Mouse (Mus musculus): ENCODE data around the gene Syt7. TPM values are rescaled to one million over a fixed set of nuclear protein-coding genes. Genes with fewer than 3 reads are reported as not detected.

Gene Syt7
- polyA plus RNA-seq (2014; fragmentation: Illumina TruSeq; extraction: RNeasy Lipid Tissue Mini Kit (QIAGEN cat#74804); ENCODE audit: low read depth, low replicate concordance): 3.0 TPM

GRCm38 (mm10) chr19:10388615-10389313 is at the start of gene Syt7:
Gene Syt7, plus strand, starts transcription at chr19:10389090.

GRCm38 (mm10) chr19:10456752-10457483 is 68.0 kb downstream of the Syt7 start, which contains the start of gene Lrrc10b:
Gene Lrrc10b, minus strand, starts transcription at chr19:10457473.

GRCm38 (mm10) chr19:10482703-10483102 is 93.8 kb downstream of the Syt7 start, which contains the start of gene Ppp1r32:
Gene Ppp1r32, minus strand, starts transcription at chr19:10482928.

Other genes with a start within 250 kb of the Syt7 start
- gene Fads1, start 206.2 kb upstream of the Syt7 start, polyA plus RNA-seq (2014; fragmentation: Illumina TruSeq; extraction: RNeasy Lipid Tissue Mini Kit (QIAGEN cat#74804); ENCODE audit: low read depth, low replicate concordance): 172 TPM
- gene Tmem258, start 185.1 kb upstream of the Syt7 start, polyA plus RNA-seq (2014; fragmentation: Illumina TruSeq; extraction: RNeasy Lipid Tissue Mini Kit (QIAGEN cat#74804); ENCODE audit: low read depth, low replicate concordance): 216 TPM
- 9.7 TPM for gene Fen1, start 184.9 kb upstream of the Syt7 start, polyA plus RNA-seq (2014; fragmentation: Illumina TruSeq; extraction: RNeasy Lipid Tissue Mini Kit (QIAGEN cat#74804); ENCODE audit: low read depth, low replicate concordance)
- 8.1 TPM for gene Myrf, start 148.3 kb upstream of the Syt7 start, polyA plus RNA-seq (2014; fragmentation: Illumina TruSeq; extraction: RNeasy Lipid Tissue Mini Kit (QIAGEN cat#74804); ENCODE audit: low read depth, low replicate concordance)
- gene Dagla, start 84.2 kb upstream of the Syt7 start, polyA plus RNA-seq (2014; fragmentation: Illumina TruSeq; extraction: RNeasy Lipid Tissue Mini Kit (QIAGEN cat#74804); ENCODE audit: low read depth, low replicate concordance): 6.8 TPM
- 4.4 TPM for gene Lrrc10b, start 68.4 kb downstream of the Syt7 start, polyA plus RNA-seq (2014; fragmentation: Illumina TruSeq; extraction: RNeasy Lipid Tissue Mini Kit (QIAGEN cat#74804); ENCODE audit: low read depth, low replicate concordance)
- gene Ppp1r32, start 93.8 kb downstream of the Syt7 start, polyA plus RNA-seq (2014; fragmentation: Illumina TruSeq; extraction: RNeasy Lipid Tissue Mini Kit (QIAGEN cat#74804); ENCODE audit: low read depth, low replicate concordance): 6.6 TPM
- 54.1 TPM for gene Cpsf7, start 136.2 kb downstream of the Syt7 start, polyA plus RNA-seq (2014; fragmentation: Illumina TruSeq; extraction: RNeasy Lipid Tissue Mini Kit (QIAGEN cat#74804); ENCODE audit: low read depth, low replicate concordance)
- gene Sdhaf2, start 137.1 kb downstream of the Syt7 start, polyA plus RNA-seq (2014; fragmentation: Illumina TruSeq; extraction: RNeasy Lipid Tissue Mini Kit (QIAGEN cat#74804); ENCODE audit: low read depth, low replicate concordance): 47.1 TPM
- gene Tmem216, start 167.1 kb downstream of the Syt7 start, polyA plus RNA-seq (2014; fragmentation: Illumina TruSeq; extraction: RNeasy Lipid Tissue Mini Kit (QIAGEN cat#74804); ENCODE audit: low read depth, low replicate concordance): 32.2 TPM
- gene Cyb561a3, start 188.1 kb downstream of the Syt7 start, polyA plus RNA-seq (2014; fragmentation: Illumina TruSeq; extraction: RNeasy Lipid Tissue Mini Kit (QIAGEN cat#74804); ENCODE audit: low read depth, low replicate concordance): 19.0 TPM
- 9.8 TPM for gene Tmem138, start 188.3 kb downstream of the Syt7 start, polyA plus RNA-seq (2014; fragmentation: Illumina TruSeq; extraction: RNeasy Lipid Tissue Mini Kit (QIAGEN cat#74804); ENCODE audit: low read depth, low replicate concordance)
- 176 TPM for gene Ddb1, start 216.2 kb downstream of the Syt7 start, polyA plus RNA-seq (2014; fragmentation: Illumina TruSeq; extraction: RNeasy Lipid Tissue Mini Kit (QIAGEN cat#74804); ENCODE audit: low read depth, low replicate concordance)
- gene Tkfc, start 216.6 kb downstream of the Syt7 start, polyA plus RNA-seq (2014; fragmentation: Illumina TruSeq; extraction: RNeasy Lipid Tissue Mini Kit (QIAGEN cat#74804); ENCODE audit: low read depth, low replicate concordance): 17.4 TPM
- 0.17 TPM for gene Vwce, start 245.1 kb downstream of the Syt7 start, polyA plus RNA-seq (2014; fragmentation: Illumina TruSeq; extraction: RNeasy Lipid Tissue Mini Kit (QIAGEN cat#74804); ENCODE audit: low read depth, low replicate concordance)